Mouse (Mus musculus): Measurements from ENCODE around the gene Btg3. TPM values are rescaled to one million over a fixed set of nuclear protein-coding genes. Genes with fewer than 3 reads are reported as not detected.

Btg3 gene
- 48.0 and 49.2 TPM in 2 replicates for polyA plus RNA-seq (2014; fragmentation: Nextera tagmentation; extraction: Ambion mirVana)

DNA sequence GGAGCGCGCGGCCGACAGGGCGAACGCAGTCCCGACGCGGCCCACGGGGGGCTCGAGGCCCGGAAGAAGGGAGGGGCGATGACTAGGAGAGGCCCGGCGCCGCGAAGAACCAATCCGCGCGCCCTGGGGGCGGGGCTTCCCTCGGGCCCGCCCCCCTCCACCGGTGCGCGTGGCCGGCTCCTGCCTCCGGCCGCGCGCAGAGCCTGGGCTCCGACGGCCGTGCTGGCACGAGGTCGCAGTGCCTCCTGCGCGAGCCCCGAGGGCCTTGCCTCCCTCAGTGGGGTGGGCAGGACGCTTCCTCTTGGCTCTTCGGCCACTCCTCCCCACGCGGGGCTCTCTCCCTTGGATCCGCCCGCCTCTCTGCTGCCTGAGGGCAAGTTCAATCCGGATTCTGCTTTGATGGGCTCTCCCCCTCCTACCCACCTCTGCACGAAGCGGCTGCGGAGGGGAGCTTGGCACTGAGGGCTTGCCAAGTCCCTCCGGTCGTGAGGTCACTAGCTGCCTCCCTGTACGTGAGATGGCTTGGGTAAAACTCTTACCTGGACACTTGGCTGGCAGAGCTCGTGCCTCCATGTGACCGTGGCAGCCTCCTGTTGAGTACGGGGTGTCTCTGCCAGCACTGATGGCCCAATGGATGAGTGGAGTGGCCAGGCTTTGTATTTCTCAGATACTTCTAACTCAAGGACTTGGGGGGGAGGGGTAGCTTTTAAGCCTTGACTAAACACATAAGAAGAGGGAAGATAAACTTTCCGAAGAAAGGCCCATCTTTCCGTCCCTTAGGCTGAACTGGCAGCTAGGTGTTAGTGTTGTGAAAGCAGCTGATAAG lies at the start of gene Btg3:
Gene Btg3, minus strand, starts transcription at position 448 of the 826 bp plus-strand sequence.
- H3K27ac ChIP-seq (ENCODE audit: low read depth, low read length) = peak within 1 kb of the TSS; percentile 81
- H3K4me3 ChIP-seq (ENCODE audit: low read length) = peak within 1 kb of the TSS; percentile 91
- H3K4me1 ChIP-seq (ENCODE audit: control insufficient read depth, insufficient read depth, low read length) = peaks cover 11% of the 10 kb centered on the region; the same call in 1 of the 2 replicates
- no peaks in the 10 kb centered on the region for H3K27me3 ChIP-seq (ENCODE audit: control insufficient read depth, insufficient read depth, low read length)
- peak within 1 kb of the TSS; percentile 97 for H3K9ac ChIP-seq (ENCODE audit: low read depth, low read length)
- H3K9me3 ChIP-seq (ENCODE audit: control insufficient read depth, low read length) = no peaks in the 10 kb centered on the region
- 4% methylated on average over 34 of the region's 57 CpGs for WGBS
- peak within 1 kb of the TSS; percentile 77 for H3K4me2 ChIP-seq (replicated peaks; ENCODE audit: low read depth, low read length)
- peak; percentile 97 for ATAC-seq (ENCODE audit: low FRiP score, low TSS enrichment)
- peaks cover 11% of the 10 kb centered on the region; the same call in 1 of the 2 replicates for H3K36me3 ChIP-seq (ENCODE audit: control insufficient read depth, insufficient read depth, low read length)

DNA sequence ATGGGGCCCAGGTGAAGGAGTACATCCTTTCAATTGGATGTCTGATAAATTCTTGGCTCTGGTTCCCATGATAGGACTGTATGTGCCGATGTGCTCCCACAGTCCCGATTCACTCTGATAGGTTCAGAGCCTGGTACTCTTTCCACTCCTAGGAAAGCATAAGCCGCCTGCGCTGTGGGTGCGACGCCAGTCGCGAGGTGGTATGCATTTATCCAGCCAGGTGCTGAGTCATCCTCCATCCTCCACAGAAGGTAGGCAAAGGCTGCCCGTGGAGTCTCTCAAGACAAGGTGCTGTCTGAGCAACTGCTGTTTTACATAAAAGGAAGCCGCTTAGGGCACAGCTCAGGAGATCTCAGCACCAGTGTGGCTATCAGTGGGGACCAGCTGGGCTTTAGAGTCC lies 40.7 kb upstream of the Btg3 start:
- WGBS = 77% methylated on average over 10 of the region's 10 CpGs

DNA sequence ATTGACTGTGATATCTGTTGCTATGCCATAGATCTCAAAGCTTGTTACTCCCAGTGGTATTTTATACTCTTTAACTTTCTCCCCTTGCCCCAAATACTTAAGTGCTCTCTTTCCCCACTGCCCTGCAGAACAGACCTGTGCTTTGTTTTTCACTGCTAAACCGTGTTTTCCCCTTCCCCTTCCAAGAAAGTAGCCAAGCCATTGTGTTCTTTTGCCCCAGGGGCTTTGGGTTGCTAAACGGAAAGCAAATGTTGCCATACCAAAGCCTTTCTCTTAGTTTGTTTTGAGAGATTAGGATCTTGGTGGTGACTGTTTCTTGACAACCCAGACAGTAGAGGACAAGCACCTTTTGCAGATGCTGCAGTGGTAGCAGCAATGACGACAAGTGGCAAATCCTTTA lies 39.5 kb upstream of the Btg3 start:
- no peak overlapping the region for H3K4me2 ChIP-seq (replicated peaks; ENCODE audit: low read depth, low read length)
- no peak overlapping the region for H3K4me3 ChIP-seq (ENCODE audit: low read length)
- no peak overlapping the region for H3K27ac ChIP-seq (ENCODE audit: low read depth, low read length)
- H3K27me3 ChIP-seq (ENCODE audit: control insufficient read depth, insufficient read depth, low read length) = no peaks in the 10 kb centered on the region
- no peaks in the 10 kb centered on the region for H3K4me1 ChIP-seq (ENCODE audit: control insufficient read depth, insufficient read depth, low read length)
- no peak overlapping the region for H3K9ac ChIP-seq (ENCODE audit: low read depth, low read length)
- ATAC-seq (ENCODE audit: low FRiP score, low TSS enrichment) = no peak
- WGBS = 19% methylated on average over 3 of the region's 3 CpGs
- H3K9me3 ChIP-seq (ENCODE audit: control insufficient read depth, low read length) = no peaks in the 10 kb centered on the region
- no peaks in the 10 kb centered on the region for H3K36me3 ChIP-seq (ENCODE audit: control insufficient read depth, insufficient read depth, low read length)

More for the DNA sequence above, 40.7 kb upstream of the Btg3 start:
- no peaks in the 10 kb centered on the region for H3K36me3 ChIP-seq (ENCODE audit: control insufficient read depth, insufficient read depth, low read length)
- no peaks in the 10 kb centered on the region for H3K27me3 ChIP-seq (ENCODE audit: control insufficient read depth, insufficient read depth, low read length)
- H3K9ac ChIP-seq (ENCODE audit: low read depth, low read length) = no peak overlapping the region
- H3K4me2 ChIP-seq (replicated peaks; ENCODE audit: low read depth, low read length) = no peak overlapping the region
- H3K4me1 ChIP-seq (ENCODE audit: control insufficient read depth, insufficient read depth, low read length) = no peaks in the 10 kb centered on the region
- no peak overlapping the region for H3K4me3 ChIP-seq (ENCODE audit: low read length)
- no peak overlapping the region for H3K27ac ChIP-seq (ENCODE audit: low read depth, low read length)
- no peaks in the 10 kb centered on the region for H3K9me3 ChIP-seq (ENCODE audit: control insufficient read depth, low read length)
- no peak for ATAC-seq (ENCODE audit: low FRiP score, low TSS enrichment)

DNA sequence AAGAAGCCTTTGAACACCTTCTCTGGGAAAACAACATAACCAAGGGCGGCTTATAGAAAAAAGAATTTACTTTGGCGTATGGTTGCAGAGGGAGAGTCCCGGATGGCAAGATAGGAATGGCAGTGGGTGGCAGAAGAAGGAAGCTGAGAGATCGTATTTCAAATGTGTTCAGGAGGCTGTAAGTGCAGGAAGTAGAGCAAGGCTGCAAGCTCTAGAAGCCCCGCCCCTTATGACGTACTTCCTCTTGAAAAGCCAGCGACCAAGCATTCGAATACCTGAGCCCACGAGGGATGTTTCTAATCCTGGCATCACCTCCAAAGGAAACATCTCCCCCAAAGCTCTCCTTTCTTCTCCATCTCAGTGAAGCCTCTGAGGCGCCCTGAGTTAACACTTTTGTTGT lies 33.0 kb upstream of the Btg3 start:
- no peak for ATAC-seq (ENCODE audit: low FRiP score, low TSS enrichment)
- no peak overlapping the region for H3K27ac ChIP-seq (ENCODE audit: low read depth, low read length)
- 87% methylated on average over 10 of the region's 10 CpGs for WGBS
- no peak overlapping the region for H3K4me2 ChIP-seq (replicated peaks; ENCODE audit: low read depth, low read length)
- no peaks in the 10 kb centered on the region for H3K9me3 ChIP-seq (ENCODE audit: control insufficient read depth, low read length)
- H3K4me3 ChIP-seq (ENCODE audit: low read length) = no peak overlapping the region
- no peak overlapping the region for H3K9ac ChIP-seq (ENCODE audit: low read depth, low read length)
- H3K27me3 ChIP-seq (ENCODE audit: control insufficient read depth, insufficient read depth, low read length) = no peaks in the 10 kb centered on the region
- no peaks in the 10 kb centered on the region for H3K4me1 ChIP-seq (ENCODE audit: control insufficient read depth, insufficient read depth, low read length)
- no peaks in the 10 kb centered on the region for H3K36me3 ChIP-seq (ENCODE audit: control insufficient read depth, insufficient read depth, low read length)

DNA sequence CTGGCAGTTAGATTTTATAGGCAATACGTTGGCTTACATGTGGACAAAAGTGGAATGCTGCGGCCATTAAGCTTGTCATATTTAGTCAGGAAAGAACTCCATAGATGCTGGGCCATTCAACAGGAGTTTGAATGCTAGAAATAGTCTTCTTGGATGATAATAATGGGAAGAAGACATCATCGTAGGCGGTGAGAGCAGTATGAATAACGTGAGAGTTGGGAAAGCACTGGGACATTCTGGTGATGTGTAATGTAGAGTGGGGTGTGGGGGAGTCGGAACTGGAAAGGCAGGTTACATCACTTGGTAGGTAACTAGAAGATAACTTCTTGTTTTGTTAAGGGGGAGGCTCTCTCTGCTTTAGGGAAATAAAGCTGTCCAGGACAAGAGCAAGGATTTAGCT lies 30.9 kb upstream of the Btg3 start:
- H3K9ac ChIP-seq (ENCODE audit: low read depth, low read length) = no peak overlapping the region
- no peaks in the 10 kb centered on the region for H3K36me3 ChIP-seq (ENCODE audit: control insufficient read depth, insufficient read depth, low read length)
- H3K27me3 ChIP-seq (ENCODE audit: control insufficient read depth, insufficient read depth, low read length) = no peaks in the 10 kb centered on the region
- no peaks in the 10 kb centered on the region for H3K9me3 ChIP-seq (ENCODE audit: control insufficient read depth, low read length)
- H3K4me1 ChIP-seq (ENCODE audit: control insufficient read depth, insufficient read depth, low read length) = no peaks in the 10 kb centered on the region
- H3K27ac ChIP-seq (ENCODE audit: low read depth, low read length) = no peak overlapping the region
- H3K4me2 ChIP-seq (replicated peaks; ENCODE audit: low read depth, low read length) = no peak overlapping the region
- no peak for ATAC-seq (ENCODE audit: low FRiP score, low TSS enrichment)
- WGBS = 91% methylated on average over 6 of the region's 6 CpGs
- no peak overlapping the region for H3K4me3 ChIP-seq (ENCODE audit: low read length)

DNA sequence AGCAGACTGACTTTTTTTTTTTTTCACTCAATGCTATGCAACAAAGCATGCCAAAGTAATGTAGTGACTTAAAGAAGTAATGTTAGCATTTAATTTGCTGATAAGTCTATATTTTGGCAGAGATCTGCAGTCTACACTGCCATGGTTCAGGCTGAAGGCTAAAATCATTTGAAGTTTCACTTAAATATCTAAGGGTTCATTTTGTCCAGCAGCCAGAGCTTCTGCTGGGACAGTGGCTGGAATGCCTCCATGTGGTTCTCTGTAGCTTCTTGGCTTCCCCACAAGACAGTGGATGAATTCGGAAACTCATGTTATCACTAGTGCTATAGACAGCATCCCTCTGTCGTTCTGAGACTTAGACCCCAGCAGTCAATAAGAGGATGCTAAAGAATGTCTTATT lies 29.7 kb upstream of the Btg3 start:
- H3K4me1 ChIP-seq (ENCODE audit: control insufficient read depth, insufficient read depth, low read length) = no peaks in the 10 kb centered on the region
- ATAC-seq (ENCODE audit: low FRiP score, low TSS enrichment) = no peak
- WGBS = 81% methylated on average over 2 of the region's 2 CpGs

DNA sequence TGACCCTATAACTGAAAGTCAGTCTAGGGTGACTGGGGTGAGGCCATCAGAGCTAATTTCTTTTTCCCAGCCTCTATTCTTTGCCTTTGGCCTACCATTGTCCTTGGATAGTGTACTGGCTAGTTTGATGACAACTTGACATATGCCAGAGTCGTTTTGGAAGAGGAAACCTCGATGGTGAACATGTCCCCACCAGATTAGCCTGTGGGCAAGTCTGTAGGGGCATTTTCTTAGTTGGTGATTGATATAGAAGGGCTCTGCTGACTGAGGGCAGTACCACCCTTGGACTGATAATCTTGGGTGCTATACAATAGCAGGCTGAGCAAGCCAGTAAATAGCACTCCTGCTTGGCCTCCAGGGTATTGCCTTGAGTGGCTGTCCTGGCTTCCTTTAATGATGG lies 25.3 kb upstream of the Btg3 start:
- 64% methylated on average over 2 of the region's 2 CpGs for WGBS
- no peak overlapping the region for H3K4me2 ChIP-seq (replicated peaks; ENCODE audit: low read depth, low read length)
- no peaks in the 10 kb centered on the region for H3K9me3 ChIP-seq (ENCODE audit: control insufficient read depth, low read length)
- H3K4me3 ChIP-seq (ENCODE audit: low read length) = no peak overlapping the region
- H3K27me3 ChIP-seq (ENCODE audit: control insufficient read depth, insufficient read depth, low read length) = no peaks in the 10 kb centered on the region
- no peak overlapping the region for H3K9ac ChIP-seq (ENCODE audit: low read depth, low read length)
- no peaks in the 10 kb centered on the region for H3K4me1 ChIP-seq (ENCODE audit: control insufficient read depth, insufficient read depth, low read length)
- no peak overlapping the region for H3K27ac ChIP-seq (ENCODE audit: low read depth, low read length)
- H3K36me3 ChIP-seq (ENCODE audit: control insufficient read depth, insufficient read depth, low read length) = no peaks in the 10 kb centered on the region
- no peak for ATAC-seq (ENCODE audit: low FRiP score, low TSS enrichment)

More for the DNA sequence above, 29.7 kb upstream of the Btg3 start:
- H3K27ac ChIP-seq (ENCODE audit: low read depth, low read length) = no peak overlapping the region
- no peak overlapping the region for H3K4me3 ChIP-seq (ENCODE audit: low read length)
- no peaks in the 10 kb centered on the region for H3K9me3 ChIP-seq (ENCODE audit: control insufficient read depth, low read length)
- H3K4me2 ChIP-seq (replicated peaks; ENCODE audit: low read depth, low read length) = no peak overlapping the region
- no peak overlapping the region for H3K9ac ChIP-seq (ENCODE audit: low read depth, low read length)
- no peaks in the 10 kb centered on the region for H3K36me3 ChIP-seq (ENCODE audit: control insufficient read depth, insufficient read depth, low read length)
- no peaks in the 10 kb centered on the region for H3K27me3 ChIP-seq (ENCODE audit: control insufficient read depth, insufficient read depth, low read length)

DNA sequence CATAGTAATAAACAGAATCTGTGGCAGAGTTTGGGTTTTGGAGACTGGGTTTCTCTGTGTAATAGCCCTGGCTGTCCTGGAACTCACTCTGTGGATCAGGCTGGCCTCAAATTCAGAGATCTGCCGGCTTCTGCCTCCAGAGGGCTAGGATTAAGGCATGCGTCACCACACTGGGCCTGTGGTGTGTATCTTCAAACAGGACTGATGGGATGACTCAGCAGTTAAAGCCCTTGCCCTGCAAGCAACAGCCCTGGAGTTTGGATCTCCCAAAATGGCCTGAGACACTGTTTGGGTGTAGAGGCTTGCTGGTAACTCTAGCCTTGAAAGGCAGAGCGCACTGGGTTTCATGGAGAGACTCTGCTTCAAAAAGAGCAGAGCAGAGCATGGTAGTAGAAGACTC lies 22.4 kb upstream of the Btg3 start:
- H3K9me3 ChIP-seq (ENCODE audit: control insufficient read depth, low read length) = no peaks in the 10 kb centered on the region
- WGBS = 86% methylated on average over 3 of the region's 3 CpGs
- no peaks in the 10 kb centered on the region for H3K4me1 ChIP-seq (ENCODE audit: control insufficient read depth, insufficient read depth, low read length)
- H3K4me2 ChIP-seq (replicated peaks; ENCODE audit: low read depth, low read length) = no peak overlapping the region
- H3K4me3 ChIP-seq (ENCODE audit: low read length) = no peak overlapping the region
- no peaks in the 10 kb centered on the region for H3K27me3 ChIP-seq (ENCODE audit: control insufficient read depth, insufficient read depth, low read length)
- no peak overlapping the region for H3K27ac ChIP-seq (ENCODE audit: low read depth, low read length)
- no peak for ATAC-seq (ENCODE audit: low FRiP score, low TSS enrichment)
- no peak overlapping the region for H3K9ac ChIP-seq (ENCODE audit: low read depth, low read length)
- no peaks in the 10 kb centered on the region for H3K36me3 ChIP-seq (ENCODE audit: control insufficient read depth, insufficient read depth, low read length)

DNA sequence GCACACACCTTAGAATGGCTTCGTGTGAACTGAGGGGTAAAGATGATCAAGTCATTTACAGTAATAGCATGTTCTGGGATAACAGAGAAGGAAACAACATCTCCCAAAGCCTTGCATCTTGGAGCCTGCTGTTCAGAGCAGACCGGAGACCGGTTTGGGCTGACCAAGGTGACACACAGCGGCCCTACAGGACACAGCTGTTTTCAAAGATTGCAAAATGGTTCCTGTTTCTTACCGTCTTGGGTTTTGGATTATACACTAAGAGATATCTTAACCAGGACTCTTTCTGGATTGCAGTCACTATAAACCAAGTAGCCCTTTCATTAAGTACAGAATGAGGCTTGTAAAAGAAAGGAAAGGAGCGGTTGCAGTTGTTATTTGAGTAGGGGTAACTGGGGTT lies 21.7 kb upstream of the Btg3 start:
- ATAC-seq (ENCODE audit: low FRiP score, low TSS enrichment) = no peak
- H3K9ac ChIP-seq (ENCODE audit: low read depth, low read length) = no peak overlapping the region
- H3K4me2 ChIP-seq (replicated peaks; ENCODE audit: low read depth, low read length) = no peak overlapping the region
- no peak overlapping the region for H3K4me3 ChIP-seq (ENCODE audit: low read length)
- H3K27me3 ChIP-seq (ENCODE audit: control insufficient read depth, insufficient read depth, low read length) = no peaks in the 10 kb centered on the region
- H3K36me3 ChIP-seq (ENCODE audit: control insufficient read depth, insufficient read depth, low read length) = no peaks in the 10 kb centered on the region
- WGBS = 87% methylated on average over 6 of the region's 6 CpGs
- no peaks in the 10 kb centered on the region for H3K9me3 ChIP-seq (ENCODE audit: control insufficient read depth, low read length)
- H3K4me1 ChIP-seq (ENCODE audit: control insufficient read depth, insufficient read depth, low read length) = no peaks in the 10 kb centered on the region
- H3K27ac ChIP-seq (ENCODE audit: low read depth, low read length) = no peak overlapping the region

Data from kidney, embryonic 14.5 days (tissue).